Mouse (Mus musculus) CH12F3 (cell line): ENCODE results near the gene Prm1.
"Not testable (repeated sequence)": the region's sequence is repeated elsewhere in the genome, so short reads cannot be mapped to it uniquely, and the experiment has no call there.

ENCODE experiments used
- in situ Hi-C: fragments of 300-500 bp; cut with MboI; formaldehyde crosslinking; loops from 2 replicates; pipeline ENCODE4 v1.14.3; 2020; ENCODE audit warnings: low sequenced_read_pairs

The Prm1 gene

DNA sequence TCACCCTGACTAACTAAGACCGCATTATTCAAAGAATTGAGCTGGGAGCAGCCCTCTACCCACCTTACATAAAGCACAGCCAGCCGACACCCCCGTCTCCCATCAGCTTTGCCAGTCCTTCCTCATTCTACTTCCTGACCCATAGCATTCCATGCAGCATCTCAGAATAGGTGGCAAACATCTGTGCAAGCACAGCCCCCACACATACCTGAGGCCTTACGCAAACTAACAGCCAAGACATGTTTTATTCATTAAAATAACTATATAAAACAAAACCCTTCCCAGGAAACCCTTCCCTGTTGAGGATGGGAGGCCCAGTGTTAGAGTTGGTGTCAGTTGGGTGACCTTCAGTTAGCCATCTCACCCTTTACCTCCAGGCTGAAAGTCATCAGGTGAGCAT lies 20.2 kb upstream of the Prm1 start:
- in situ Hi-C loops = no loop called here

DNA sequence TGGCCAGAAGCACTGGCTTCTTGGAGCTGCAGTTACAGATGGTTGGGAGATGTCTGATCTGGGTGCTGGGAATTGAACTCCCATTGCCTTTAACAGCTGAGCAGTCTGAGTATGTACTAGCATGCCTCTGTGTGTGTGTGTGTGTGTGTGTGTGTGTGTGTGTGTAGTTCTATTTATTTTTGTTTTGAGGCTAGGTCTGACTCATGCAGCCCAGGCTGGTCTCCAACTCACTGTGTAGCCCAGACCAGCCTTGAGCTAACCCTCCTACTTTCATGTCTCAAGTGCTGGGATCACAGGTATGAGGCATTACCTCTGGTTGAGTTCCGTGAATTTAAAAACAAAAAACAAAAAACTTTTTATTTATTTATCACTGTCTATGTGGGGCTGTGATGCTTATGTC lies 18.9 kb upstream of the Prm1 start:
- in situ Hi-C loops = no loop called here

DNA sequence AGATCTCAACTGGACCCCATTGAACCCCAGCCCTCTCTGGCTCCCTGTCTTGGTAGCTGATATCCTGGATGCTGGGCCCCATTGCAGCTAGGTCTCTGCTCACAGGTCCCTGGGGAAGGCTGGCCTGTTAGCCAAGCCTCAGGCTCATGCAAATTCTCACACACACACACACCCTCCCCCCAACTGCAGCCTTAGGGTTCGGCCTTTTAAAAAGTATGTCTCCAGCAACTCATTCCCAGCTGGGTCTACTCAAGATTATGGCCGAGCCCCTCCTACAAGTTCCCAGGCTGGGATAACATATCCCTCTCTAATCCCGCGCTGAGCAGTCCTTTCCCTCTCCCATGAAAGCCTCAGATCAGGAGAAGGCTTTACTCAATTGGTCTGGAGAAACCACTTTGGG lies 15.7 kb upstream of the Prm1 start:
- in situ Hi-C loops = no loop called here

DNA sequence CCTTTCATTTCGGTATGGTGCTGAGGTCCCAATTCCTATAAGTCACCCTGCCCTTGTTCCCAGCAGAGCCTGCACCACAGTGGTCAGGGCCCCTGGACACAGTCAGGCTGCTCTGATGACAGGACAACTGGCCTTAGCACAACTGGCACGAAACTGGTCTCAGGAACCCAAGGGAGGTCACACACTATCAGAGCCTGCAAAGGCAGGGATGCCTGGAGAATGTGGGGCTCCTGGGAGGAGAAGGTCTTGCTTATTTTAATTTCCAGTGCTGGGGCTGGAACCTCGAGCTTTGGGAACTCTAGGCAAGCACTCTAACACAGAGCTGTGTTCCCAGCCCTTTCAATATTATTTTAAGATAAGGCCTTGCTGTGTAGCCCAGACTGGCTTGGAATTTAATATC lies 14.3 kb upstream of the Prm1 start:
- in situ Hi-C loops = no loop called here

DNA sequence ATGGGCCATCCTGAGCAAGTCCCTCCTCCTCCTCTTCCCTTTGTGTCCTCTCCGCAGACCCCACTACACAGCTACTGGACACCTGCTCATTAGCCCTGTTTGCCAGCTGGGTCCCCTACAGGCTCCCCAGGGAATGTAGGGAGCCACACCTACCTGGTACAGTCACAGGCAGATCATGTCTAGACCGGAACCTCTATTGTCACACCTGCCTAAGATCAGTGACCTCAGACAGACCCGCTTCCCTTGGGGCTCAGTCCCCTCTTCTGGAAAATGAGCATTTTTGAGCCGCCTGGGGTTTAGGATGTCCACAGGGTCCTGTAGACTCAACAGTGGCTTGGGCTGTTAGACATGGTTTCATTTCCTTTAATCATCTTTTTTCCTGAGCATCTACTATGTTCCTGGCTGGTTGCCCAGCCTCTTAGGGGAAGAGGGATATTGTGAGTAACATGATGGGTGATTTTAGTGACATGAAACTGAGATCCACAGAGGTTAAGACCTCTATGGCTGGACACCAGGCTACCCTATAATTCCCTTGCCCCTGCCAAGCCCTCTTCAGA lies 13.0 kb upstream of the Prm1 start:
- in situ Hi-C loops = no loop called here

DNA sequence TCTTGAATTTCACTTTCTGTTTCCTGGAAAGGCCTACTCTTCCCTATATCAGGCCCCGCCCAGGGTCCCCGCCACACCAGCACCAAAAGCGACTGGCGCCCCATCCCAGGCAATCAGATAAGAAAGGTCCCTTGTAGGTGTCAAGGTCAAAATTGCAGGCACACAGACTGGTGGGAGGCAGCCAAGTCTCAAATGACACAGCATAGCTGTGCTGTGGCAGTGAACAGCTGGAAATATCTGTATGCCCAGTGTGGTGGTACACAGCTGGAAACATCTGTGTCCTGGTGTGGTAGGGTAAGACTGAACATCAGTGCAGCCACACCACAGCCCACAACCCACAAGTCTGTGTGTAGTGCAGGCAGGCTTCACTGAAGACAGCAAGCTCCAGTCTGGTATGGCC lies 9.2 kb upstream of the Prm1 start:
- in situ Hi-C loops = no loop called here

DNA sequence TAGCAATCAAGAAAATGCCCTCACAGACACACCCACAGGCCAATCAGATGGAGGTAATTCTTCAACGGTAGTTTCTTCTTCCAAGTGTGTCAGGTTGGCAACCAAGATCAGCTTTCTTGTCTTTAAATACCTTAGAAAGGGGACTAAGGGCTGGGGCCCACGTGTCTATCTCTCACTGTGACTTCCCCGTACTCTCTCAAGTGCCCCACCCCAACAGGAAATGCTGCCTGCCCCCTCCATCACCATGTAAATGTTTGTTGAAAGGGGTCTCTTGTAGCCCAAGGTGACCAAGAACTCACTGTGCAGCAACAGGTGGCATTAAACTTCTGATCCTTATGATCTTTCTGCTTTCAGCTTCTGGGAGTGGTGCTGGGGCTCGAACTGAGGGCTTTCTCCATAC lies 8.1 kb upstream of the Prm1 start:
- in situ Hi-C loops = no loop called here

DNA sequence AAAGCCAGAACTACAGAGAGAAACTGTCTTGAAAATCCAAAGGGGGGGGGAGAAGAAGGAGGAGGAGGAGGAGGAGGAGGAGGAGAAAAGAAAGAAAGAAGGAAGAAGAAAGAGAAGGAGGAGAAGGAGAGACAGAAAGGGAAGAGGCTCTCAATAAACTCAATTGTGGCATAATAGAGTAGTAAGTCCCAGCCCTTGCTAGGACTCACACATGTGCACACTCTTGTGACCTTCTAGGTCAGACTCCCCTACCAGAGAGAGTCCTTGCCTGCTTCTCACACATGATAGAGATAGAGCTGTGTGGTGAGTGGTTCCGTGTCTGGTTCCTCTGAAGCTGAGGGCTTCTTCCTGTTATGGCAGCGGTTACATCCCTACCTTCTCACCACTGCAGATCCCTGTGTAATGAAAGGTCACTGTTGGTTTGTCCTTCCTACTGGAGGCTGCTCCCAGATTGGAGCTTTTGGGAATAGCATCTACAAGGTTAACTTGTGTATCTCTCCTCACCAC lies 7.3 kb upstream of the Prm1 start, which contains the start of gene Gm11172:
Gene Gm11172, plus strand, starts transcription at position 51 of the 507 bp plus-strand sequence.
- in situ Hi-C loops = no loop called here

DNA sequence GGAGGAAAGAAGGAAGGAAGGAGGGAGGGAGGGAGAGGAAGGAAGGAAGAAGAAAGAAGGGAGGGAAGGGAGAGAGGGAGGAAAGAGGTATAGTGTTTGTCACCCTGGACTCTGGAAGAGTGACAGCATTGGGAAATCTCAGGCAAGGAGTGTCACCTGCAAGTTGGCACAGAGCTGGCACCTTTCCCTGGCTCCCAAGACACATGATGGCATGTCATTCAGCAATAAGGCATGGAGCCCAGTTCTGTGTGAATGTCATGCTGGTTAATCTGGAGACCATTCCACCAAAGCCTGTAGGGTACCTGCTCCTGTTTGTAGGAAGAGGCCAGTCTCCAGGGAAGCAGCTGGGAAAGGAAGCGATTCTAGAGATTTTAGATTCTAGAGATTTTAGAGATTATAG lies 4.7 kb upstream of the Prm1 start:
- in situ Hi-C loops = no loop called here

DNA sequence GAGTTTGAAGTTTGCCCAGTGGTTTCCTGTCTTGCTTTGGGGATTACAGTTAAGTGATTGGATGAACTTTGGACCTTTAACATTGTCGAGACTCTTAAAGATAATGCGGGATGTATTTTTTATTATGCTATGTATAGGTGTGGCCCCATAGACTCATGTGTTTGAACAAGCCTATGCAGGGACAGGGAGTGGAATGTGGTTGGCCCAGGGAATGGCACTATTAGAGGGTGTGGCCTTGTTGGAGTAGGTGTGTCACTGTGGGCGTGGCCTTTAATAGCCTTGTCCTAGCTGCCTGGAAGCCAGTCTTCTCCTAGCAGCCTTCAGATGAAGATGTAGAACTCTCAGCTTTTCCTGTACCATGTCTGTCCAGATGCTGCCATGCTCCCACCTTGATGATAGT lies 3.2 kb downstream of the Prm1 start:
- in situ Hi-C loops = not testable (repeated sequence)

DNA sequence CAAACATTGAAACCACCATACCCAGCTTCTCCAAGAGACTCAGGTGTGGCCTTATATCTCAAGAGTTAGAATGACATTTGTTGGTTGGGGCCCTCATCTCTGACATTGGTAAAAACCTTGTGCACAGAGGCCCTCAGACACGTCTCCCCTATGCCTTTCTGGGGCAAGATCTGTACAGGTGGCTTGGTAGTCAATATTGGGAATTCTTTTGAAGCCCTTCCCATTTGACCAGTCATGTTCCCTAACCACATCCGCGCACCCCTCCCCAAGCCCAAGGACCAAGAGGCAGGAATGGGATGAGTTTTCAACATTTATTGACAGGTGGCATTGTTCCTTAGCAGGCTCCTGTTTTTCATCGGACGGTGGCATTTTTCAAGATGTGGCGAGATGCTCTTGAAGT lies 9.6 kb downstream of the Prm1 start, which contains the start of gene Prm2:
Gene Prm2, minus strand, starts transcription at position 101 of the 400 bp plus-strand sequence.
- in situ Hi-C loops = no loop called here

DNA sequence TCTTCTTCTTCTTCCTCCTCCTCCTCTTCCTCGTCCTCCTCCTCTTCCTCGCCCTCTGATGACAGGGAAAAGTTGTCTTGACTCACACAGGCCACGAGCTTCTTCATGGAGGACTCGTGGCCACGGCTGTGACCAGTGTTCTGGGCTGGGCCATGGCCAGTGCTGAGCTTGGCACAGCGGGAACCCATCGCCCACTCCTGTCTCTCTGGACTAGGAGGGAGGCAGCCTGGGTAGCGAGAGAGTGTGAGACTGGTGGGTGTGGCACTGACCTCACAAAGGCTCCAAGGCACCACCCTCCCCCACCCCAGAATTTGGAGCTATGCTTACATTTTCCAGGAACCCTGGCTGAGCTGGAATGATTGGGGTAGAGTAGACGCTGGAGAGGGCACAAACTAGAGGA lies 14.9 kb downstream of the Prm1 start, which contains the start of gene Prm3:
Gene Prm3, minus strand, starts transcription at position 213 of the 400 bp plus-strand sequence.
- in situ Hi-C loops = no loop called here

DNA sequence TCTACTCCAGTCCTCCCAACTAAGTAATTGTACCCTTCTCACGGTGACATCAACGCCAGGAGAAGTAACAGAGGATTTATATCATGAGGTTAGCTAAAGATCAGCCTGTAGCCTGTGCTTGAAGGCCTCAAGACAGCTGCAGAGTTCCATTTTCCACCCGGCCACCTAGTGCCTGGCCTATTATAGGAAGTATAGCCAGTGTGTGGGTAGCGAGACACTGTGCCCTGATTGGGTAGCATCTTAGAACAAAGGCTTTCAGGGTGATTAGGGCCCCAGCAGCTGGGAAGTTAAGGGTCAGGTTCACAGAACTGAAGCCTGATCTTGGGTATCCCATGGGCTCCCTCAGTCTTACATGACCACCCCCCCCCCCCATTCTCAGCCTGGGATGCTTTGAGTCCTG lies 16.8 kb downstream of the Prm1 start:
- in situ Hi-C loops = no loop called here

DNA sequence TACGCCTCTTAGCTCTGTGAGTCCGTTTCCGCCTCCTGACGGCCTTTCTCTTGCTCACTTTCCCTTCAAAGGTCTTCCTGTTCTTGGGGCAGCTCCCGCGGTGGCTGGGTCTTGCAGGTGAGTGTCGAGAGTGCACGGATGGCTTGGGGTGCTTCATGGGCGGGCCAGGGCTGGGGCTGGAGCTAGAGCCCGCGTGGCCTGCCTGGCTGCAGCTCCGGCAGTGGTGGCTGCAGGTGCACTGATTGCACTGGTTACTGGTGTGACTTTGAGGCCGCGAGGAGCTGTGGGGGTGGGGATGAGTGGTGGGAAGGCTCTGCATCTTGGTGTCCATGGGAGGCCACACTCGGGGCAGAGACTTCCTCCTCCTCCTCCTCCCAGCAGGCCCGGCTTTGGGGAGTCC lies 17.4 kb downstream of the Prm1 start, which contains the start of gene Tnp2:
Gene Tnp2, minus strand, starts transcription at position 390 of the 400 bp plus-strand sequence.
- in situ Hi-C loops = no loop called here

DNA sequence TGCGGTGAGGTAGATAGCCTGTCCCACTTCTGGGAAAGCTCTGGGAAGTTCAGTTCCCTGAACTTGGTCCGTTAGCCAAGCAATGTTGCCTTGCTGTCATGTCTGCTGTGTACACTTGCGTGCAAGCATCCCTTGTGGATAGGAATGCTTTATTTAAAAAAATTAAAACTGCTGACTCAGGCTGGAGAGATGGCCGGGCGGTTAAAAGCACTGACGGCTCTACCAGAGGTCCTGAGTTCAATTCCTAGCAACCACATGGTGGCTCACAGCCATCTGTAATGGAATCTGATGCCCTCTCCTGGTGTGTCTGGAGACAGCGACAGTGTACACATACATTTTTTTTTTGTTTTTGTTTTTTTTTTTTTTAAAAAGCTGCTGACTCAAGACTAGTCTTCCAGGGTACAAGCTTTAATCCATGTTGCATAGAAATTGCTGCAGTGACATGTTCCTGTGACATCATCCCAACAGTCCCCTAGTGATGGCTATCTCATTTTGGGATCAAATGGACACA lies 18.0 kb downstream of the Prm1 start:
- in situ Hi-C loops = no loop called here

DNA sequence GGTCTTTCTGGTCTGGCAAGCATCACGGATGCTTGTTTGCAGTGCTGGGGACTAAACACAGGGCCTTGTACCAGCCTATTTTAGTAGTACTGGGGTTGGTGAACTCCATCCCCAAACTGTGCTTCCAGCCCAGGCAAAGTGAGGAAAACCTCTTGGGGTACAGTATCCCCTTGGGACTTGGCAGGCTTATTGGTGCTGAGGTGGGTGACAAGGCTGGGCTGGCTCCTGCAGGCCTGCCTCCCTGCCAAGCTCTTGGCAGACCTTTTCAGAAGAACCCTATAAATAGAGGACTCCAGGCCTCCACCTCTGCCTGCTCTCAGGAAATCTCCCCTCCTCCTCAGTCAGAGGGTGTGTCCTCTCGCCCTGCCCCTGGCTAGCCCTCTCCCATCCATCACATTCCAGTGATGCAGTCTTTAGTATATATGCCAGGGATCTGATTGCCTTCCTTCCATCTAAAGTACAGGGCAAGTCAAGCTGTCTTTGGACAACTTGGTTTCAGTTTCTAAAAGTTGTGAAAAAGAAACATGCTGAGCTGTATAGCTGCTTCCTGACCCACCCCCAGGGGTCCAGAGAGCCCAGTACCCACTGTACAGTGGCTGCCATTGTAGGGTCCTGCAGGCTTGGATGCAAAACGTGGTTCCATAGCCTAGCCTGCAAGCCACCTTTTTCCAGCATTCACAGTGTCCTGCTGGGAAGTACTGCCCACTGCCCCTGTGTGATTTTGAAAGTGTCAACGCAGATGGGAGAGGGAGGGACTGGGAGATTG lies 18.7 kb downstream of the Prm1 start:
- in situ Hi-C loops = no loop called here

DNA sequence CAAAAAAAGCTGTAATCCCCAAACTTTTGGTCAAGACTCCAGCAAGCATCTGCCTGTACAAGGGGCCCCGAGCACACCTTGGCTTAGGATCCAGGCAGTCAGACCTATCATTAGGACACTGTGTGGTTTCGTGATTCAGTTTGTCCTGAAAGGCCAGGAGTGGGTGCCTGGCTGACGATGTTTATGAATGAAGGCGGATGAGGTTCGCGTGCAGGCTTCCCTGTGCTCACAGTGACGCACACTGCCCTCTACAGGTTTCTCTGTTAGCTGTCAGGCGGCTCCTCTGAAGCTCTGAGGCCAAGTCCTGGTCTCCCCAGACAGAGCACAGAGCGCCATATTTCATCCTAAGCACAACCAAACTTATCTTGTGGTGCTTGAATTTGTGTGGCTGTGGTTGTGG lies 19.4 kb downstream of the Prm1 start:
- in situ Hi-C loops = no loop called here

DNA sequence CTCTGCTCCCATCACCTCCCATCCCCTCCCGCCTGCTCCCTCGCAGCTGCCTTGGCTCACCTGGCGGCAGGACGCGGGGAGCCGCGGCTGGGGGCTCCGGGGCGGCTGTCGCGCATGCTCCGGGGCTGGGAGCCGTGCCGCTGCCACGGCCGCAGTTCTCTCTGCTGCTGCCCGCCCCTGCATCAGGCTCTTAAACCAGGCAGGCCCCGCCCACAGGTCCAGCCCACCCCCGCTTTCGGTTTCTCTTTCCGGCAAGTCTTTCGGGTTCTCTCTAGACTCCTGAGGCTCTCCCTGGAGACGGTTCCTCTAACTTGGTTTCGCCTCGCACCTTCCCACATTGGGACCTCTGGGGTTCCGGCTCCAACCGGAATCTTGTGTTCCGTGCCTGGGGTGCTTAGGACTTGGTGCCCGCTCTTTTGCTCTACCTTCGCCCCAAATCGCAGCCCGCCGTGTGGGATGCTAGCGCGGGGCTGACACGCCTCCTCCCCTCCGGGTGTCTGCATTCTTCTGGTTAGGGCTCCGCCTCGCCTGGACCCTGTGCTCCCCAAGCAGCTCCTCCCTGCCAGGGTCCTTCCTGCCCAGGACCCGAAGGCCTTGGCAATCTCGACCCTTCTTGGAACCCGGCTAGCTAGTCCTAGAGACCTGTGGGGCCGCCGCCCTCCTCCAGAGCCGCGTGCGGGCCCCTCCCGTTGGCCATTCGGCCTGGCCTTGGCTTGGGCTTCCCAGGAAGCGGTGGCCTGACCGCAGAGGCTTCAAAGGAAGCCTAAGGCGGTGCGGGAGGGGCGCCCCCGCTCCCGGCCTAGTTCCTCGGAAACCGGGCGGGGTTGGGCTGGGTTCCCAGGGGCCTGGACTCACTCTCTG lies 20.0 kb downstream of the Prm1 start, which contains the start of gene Socs1:
Gene Socs1, minus strand, starts transcription at position 166 of the 861 bp plus-strand sequence.
- in situ Hi-C loops = no loop called here

DNA sequence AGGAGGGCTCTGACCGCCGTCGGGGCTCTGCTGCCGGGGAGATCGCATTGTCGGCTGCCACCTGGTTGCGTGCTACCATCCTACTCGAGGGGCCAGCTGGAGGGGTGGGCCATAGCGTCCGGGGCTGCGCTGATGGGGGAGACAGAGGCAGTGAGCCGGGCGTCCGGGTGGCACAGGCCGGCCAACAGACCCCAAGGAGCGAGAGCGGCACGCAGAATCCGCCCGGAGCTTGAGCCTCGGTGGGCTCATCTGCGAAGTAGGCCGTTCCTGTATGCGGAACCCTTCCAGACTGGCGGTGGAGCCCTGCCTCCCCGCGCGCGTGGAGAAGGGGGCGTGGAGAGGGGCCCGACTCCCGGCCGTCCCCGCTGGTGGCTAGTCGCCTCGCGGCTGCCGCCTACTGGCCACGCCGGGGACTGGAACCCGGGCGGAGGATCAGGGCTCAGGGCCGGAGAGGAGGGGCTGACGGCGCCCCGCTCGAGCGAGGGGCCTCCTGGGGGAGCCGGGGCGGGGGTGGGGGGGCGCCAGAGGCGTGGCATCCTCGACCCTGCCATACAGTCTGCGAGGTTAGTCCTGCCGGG lies 20.8 kb downstream of the Prm1 start:
- in situ Hi-C loops = no loop called here

DNA sequence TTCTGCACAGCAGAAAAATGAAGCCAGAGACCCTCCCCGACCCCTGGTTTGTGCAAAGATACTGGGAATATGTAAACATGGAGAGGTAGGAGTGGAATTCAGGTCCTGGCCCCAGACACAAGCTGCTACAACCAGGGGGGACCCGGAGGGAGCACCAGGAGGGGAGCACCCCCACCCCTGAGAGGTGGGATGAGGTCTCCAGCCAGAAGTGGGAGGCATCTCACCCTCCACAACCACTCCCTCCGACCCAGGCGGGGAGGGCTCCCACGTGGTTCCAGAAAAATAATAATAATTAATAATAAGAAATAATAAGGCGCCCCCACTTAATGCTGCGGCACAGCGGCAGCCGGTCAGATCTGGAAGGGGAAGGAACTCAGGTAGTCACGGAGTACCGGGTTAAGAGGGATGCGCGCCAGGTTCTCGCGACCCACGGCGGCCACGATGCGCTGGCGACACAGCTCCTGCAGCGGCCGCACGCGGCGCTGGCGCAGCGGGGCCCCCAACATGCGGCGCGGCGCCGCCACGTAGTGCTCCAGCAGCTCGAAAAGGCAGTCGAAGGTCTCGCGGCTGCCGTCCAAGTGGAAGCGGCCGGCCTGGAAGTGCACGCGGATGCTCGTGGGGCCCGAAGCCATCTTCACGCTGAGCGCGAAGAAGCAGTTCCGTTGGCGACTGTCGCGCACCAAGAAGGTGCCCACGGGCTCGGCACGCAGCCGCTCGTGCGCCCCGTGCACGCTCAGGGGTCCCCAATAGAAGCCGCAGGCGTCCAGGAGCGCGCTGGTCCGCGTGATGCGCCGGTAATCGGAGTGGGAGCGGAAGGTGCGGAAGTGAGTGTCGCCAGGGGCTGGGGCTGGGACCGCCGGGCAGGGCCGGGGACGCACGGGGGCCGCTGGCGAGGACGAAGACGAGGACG lies 21.5 kb downstream of the Prm1 start:
- in situ Hi-C loops = no loop called here
